In genomic region chr2:72319028-72319798, GRCm38 (mm10) we compare ENCODE assay signal across 11 mouse cellular contexts. TPM values are rescaled to one million over a fixed set of nuclear protein-coding genes. Genes with fewer than 3 reads are reported as not detected.
DNase-seq lines count a peak whose midpoint lies in the region; ATAC-seq and TF ChIP-seq lines count a peak whose summit lies in the region.
"Had no signal": no experiment of that assay in that cellular context is flagged by ENCODE, and none has a peak within 500 bp of the region (broad histone marks: within the 10 kb centered on the region; RNA-seq: fewer than 3 reads in every experiment).

No protein-coding gene starts in this region.

- H3K4me3 ChIP-seq in heart, embryonic 10.5 days = no peak overlapping the region
- H3K4me3 ChIP-seq in lung, postnatal 0 days (ENCODE audit: low read depth, low read length) = no peak overlapping the region
- no peak overlapping the region for H3K4me3 ChIP-seq in limb, embryonic 11.5 days (ENCODE audit: low read depth, low read length)
- H3K4me3 ChIP-seq in stomach, postnatal 0 days (ENCODE audit: low read depth, low read length) = no peak overlapping the region
- H3K4me3 ChIP-seq: forebrain, embryonic 13.5 days; neural tube, embryonic 12.5 days had no signal

- H3K9ac ChIP-seq in lung, postnatal 0 days (replicated peaks; ENCODE audit: low read depth) = no peak overlapping the region
- no peak overlapping the region for H3K9ac ChIP-seq in limb, embryonic 11.5 days (ENCODE audit: low read length)
- no peak overlapping the region for H3K9ac ChIP-seq in stomach, postnatal 0 days (ENCODE audit: low read length)
- H3K9ac ChIP-seq: forebrain, embryonic 13.5 days; neural tube, embryonic 12.5 days had no signal

- H3K4me2 ChIP-seq in lung, postnatal 0 days (replicated peaks; ENCODE audit: low read depth, low read length) = no peak overlapping the region
- H3K4me2 ChIP-seq in limb, embryonic 11.5 days (ENCODE audit: low read depth, severe bottlenecking) = no peak overlapping the region
- no peak overlapping the region for H3K4me2 ChIP-seq in stomach, postnatal 0 days (replicated peaks; ENCODE audit: low read depth)
- H3K4me2 ChIP-seq: forebrain, embryonic 13.5 days; neural tube, embryonic 12.5 days had no signal

- 76% methylated on average over 7 of the region's 7 CpGs for WGBS in heart, embryonic 10.5 days
- 40% methylated on average over 7 of the region's 7 CpGs for WGBS in lung, postnatal 0 days
- WGBS in limb, embryonic 11.5 days = 83% methylated on average over 7 of the region's 7 CpGs
- 45% methylated on average over 7 of the region's 7 CpGs for WGBS in stomach, postnatal 0 days

- peak; percentile 49 for ATAC-seq in lung, postnatal 0 days
- ATAC-seq in limb, embryonic 11.5 days (ENCODE audit: insufficient number of reproducible peaks, low FRiP score, low TSS enrichment, low read depth) = no peak
- ATAC-seq in stomach, postnatal 0 days (ENCODE audit: low FRiP score, low TSS enrichment) = no peak
- ATAC-seq: forebrain, embryonic 13.5 days had no signal

- TF ChIP-seq CTCF in lung, postnatal 0 days (IDR thresholded peaks at IDR 0.05) = no peak
- no peak for TF ChIP-seq CTCF in stomach, postnatal 0 days (IDR thresholded peaks at IDR 0.05; ENCODE audit: low read depth)

- H3K4me1 ChIP-seq in heart, embryonic 10.5 days = peaks cover 50% of the 10 kb centered on the region
- peaks cover 13% of the 10 kb centered on the region; the same call in 1 of the 2 replicates for H3K4me1 ChIP-seq in lung, postnatal 0 days (ENCODE audit: insufficient read depth, low read depth, low read length)
- peaks cover 5% of the 10 kb centered on the region; the same call in 1 of the 2 replicates for H3K4me1 ChIP-seq in limb, embryonic 11.5 days (ENCODE audit: control insufficient read depth, insufficient read depth, low read length)
- 0 out of 2 replicates have a peak, but pooled peaks cover 2% of the 10 kb centered on the region for H3K4me1 ChIP-seq in stomach, postnatal 0 days (replicated peaks; ENCODE audit: control insufficient read depth, insufficient read depth)
- H3K4me1 ChIP-seq: neural tube, embryonic 12.5 days had no signal

- intact Hi-C loops in left cerebral cortex, postnatal 4 days (cut with DNase I) = no loop called here

- no peaks in the 10 kb centered on the region for H3K9me3 ChIP-seq in heart, embryonic 10.5 days
- H3K9me3 ChIP-seq in lung, postnatal 0 days (ENCODE audit: low read length) = no peaks in the 10 kb centered on the region
- no peaks in the 10 kb centered on the region for H3K9me3 ChIP-seq in limb, embryonic 11.5 days (ENCODE audit: control insufficient read depth, low read length)
- no peaks in the 10 kb centered on the region for H3K9me3 ChIP-seq in stomach, postnatal 0 days (ENCODE audit: control insufficient read depth, low read length)
- H3K9me3 ChIP-seq: forebrain, embryonic 13.5 days; neural tube, embryonic 12.5 days had no signal

- H3K27me3 ChIP-seq in heart, embryonic 10.5 days (ENCODE audit: insufficient read depth, poor library complexity, severe bottlenecking) = no peaks in the 10 kb centered on the region
- H3K27me3 ChIP-seq in lung, postnatal 0 days (replicated peaks; ENCODE audit: insufficient read depth, low read length) = no peaks in the 10 kb centered on the region
- no peaks in the 10 kb centered on the region for H3K27me3 ChIP-seq in limb, embryonic 11.5 days (ENCODE audit: control insufficient read depth, insufficient read depth, low read length)
- no peaks in the 10 kb centered on the region for H3K27me3 ChIP-seq in stomach, postnatal 0 days (ENCODE audit: control insufficient read depth, insufficient read depth, low read length)
- H3K27me3 ChIP-seq: forebrain, embryonic 13.5 days; neural tube, embryonic 12.5 days had no signal

- TF ChIP-seq EP300 in lung, postnatal 0 days (IDR thresholded peaks at IDR 0.05) = no peak
- no peak for TF ChIP-seq EP300 in stomach, postnatal 0 days (optimal IDR thresholded peaks at IDR 0.05)

- DNase-seq in heart, embryonic 10.5 days (ENCODE audit: low spot score) = no peak
- DNase-seq in heart, adult 8-10 months (ENCODE audit: low spot score) = no peak
- peak; percentile 27 for DNase-seq in lung, postnatal 0 days (ENCODE audit: low spot score)
- no peak for DNase-seq in lung, postnatal 25 days (ENCODE audit: low spot score)
- DNase-seq in limb, embryonic 11.5 days (ENCODE audit: low spot score) = no peak
- no peak for DNase-seq in stomach, postnatal 0 days (ENCODE audit: low spot score)
- DNase-seq in left cerebral cortex, adult 11 months (ENCODE audit: low spot score) = no peak
- no peak for DNase-seq in left cerebral cortex, postnatal 4 days
- DNase-seq: embryo, embryonic 11 days had no signal

- 0 out of 2 replicates have a peak, but pooled peaks cover 4% of the 10 kb centered on the region for H3K36me3 ChIP-seq in heart, embryonic 10.5 days
- H3K36me3 ChIP-seq in lung, postnatal 0 days (ENCODE audit: insufficient read depth, low read length) = no peaks in the 10 kb centered on the region
- no peaks in the 10 kb centered on the region for H3K36me3 ChIP-seq in limb, embryonic 11.5 days (ENCODE audit: control insufficient read depth, insufficient read depth, low read length)
- H3K36me3 ChIP-seq in stomach, postnatal 0 days (ENCODE audit: control insufficient read depth, insufficient read depth, low read length) = no peaks in the 10 kb centered on the region
- H3K36me3 ChIP-seq: neural tube, embryonic 12.5 days had no signal

- peak overlapping the region; percentile 74; the same call in 1 of the 2 replicates for H3K27ac ChIP-seq in heart, embryonic 10.5 days
- H3K27ac ChIP-seq in lung, postnatal 0 days (ENCODE audit: low read length) = peak overlapping the region; percentile 63
- H3K27ac ChIP-seq in limb, embryonic 11.5 days (replicated peaks; ENCODE audit: low read depth, low read length) = 0 out of 2 replicates have a peak overlapping the region, but pooled peaks have one; percentile 3
- H3K27ac ChIP-seq in stomach, postnatal 0 days (replicated peaks) = peak overlapping the region; percentile 80
- H3K27ac ChIP-seq: forebrain, embryonic 13.5 days; neural tube, embryonic 12.5 days had no signal

RNA-seq across cellular contexts. Expression of gene Map3k20, which starts 33.8 kb away (rescaled TPM):
- 27.9 and 60.5 TPM in 2 replicates for polyA plus RNA-seq in heart, embryonic 10.5 days (2016; fragmentation: Nextera tagmentation; extraction: Ambion mirVana)
- 100 to 1,000 TPM; 281 to 324 (median 299) TPM for total RNA-seq in heart, adult 8-10 months (2022)
- 18.5 and 19.4 TPM in 2 replicates for polyA plus RNA-seq in lung, postnatal 0 days (2015; fragmentation: Nextera tagmentation; extraction: Ambion mirVana)
- polyA plus RNA-seq in limb, embryonic 11.5 days (2014; fragmentation: Nextera tagmentation; extraction: Ambion mirVana) = 10.1 and 10.6 TPM in 2 replicates
- polyA plus RNA-seq in stomach, postnatal 0 days (2015; fragmentation: Nextera tagmentation; extraction: Ambion mirVana) = 15.9 and 17.0 TPM in 2 replicates
- 10 to 100 TPM; 10.8 to 11.7 TPM for total RNA-seq in left cerebral cortex, postnatal 4 days (2021)

Comparison
In these comparisons a context has a peak if more than half of its experiments do, and no peak if none do; other contexts are left out.
1. H3K27ac ChIP-seq: peak in every context shown above with its lines; median percentile 80 in stomach, postnatal 0 days; 74 in heart, embryonic 10.5 days; 63 in lung, postnatal 0 days; 3 in limb, embryonic 11.5 days.